22 mouse cellular contexts compared by ENCODE assay signal in the genomic region with DNA sequence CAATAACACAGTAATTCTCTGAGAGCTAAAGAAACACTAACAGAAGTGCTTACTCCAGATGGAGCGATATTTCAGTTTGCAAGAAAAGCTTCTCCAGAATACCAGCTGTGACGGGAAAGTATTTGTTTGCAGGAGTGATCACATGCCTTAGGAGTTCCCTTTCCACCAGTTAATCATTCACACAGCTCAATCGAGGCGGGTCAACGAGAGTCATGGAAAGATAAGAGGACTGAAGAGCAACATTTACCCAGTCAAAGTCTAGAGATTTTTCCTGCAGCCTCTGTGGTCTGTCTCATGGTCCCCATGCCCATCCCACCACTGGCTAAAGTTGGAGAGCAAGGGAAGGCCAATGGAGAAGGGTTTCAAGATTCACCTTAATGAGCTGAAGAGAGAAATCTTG. TPM values are rescaled to one million over a fixed set of nuclear protein-coding genes. Genes with fewer than 3 reads are reported as not detected.
DNase-seq lines count a peak whose midpoint lies in the region; ATAC-seq and TF ChIP-seq lines count a peak whose summit lies in the region.
"Had no signal": no experiment of that assay in that cellular context is flagged by ENCODE, and none has a peak within 500 bp of the region (broad histone marks: within the 10 kb centered on the region; RNA-seq: fewer than 3 reads in every experiment).

No protein-coding gene starts in this region.

- ATAC-seq in lung, embryonic 16.5 days (ENCODE audit: low read depth), result peak; percentile 58; the same call in 1 of the 2 replicates
- peak; percentile 68 for ATAC-seq in lung, postnatal 0 days
- ATAC-seq in midbrain, embryonic 11.5 days (ENCODE audit: low FRiP score), result no peak
- ATAC-seq in CD4-positive, CD25-positive, alpha-beta regulatory T cell, adult 4 months, result no peak
- ATAC-seq: forebrain, embryonic 14.5 days had no signal

- TF ChIP-seq EP300 in lung, postnatal 0 days (IDR thresholded peaks at IDR 0.05), result no peak

- H3K36me3 ChIP-seq in lung, embryonic 16.5 days (ENCODE audit: control insufficient read depth, insufficient read depth, low read length), result no peaks in the 10 kb centered on the region
- H3K36me3 ChIP-seq in liver, adult 2 months (ENCODE audit: control insufficient read depth, insufficient read depth, low read length), result no peaks in the 10 kb centered on the region
- no peaks in the 10 kb centered on the region for H3K36me3 ChIP-seq in lung, postnatal 0 days (ENCODE audit: insufficient read depth, low read length)
- H3K36me3 ChIP-seq in midbrain, embryonic 11.5 days (ENCODE audit: control insufficient read depth, insufficient read depth, low read length), result no peaks in the 10 kb centered on the region
- H3K36me3 ChIP-seq: embryonic facial prominence, embryonic 10.5 days; heart, embryonic 10.5 days; hindbrain, embryonic 15.5 days; kidney, embryonic 15.5 days; limb, embryonic 12.5 days had no signal

- no peak for TF ChIP-seq CTCF in lung, adult 2 months (IDR thresholded peaks at IDR 0.05; ENCODE audit: insufficient read depth, low read length)
- TF ChIP-seq CTCF in liver, adult 2 months (IDR thresholded peaks at IDR 0.05; ENCODE audit: low read depth, low read length), result no peak
- TF ChIP-seq CTCF in lung, postnatal 0 days (IDR thresholded peaks at IDR 0.05), result no peak

- no peak overlapping the region for H3K4me2 ChIP-seq in lung, embryonic 16.5 days (ENCODE audit: low read depth, low read length)
- H3K4me2 ChIP-seq in lung, postnatal 0 days (replicated peaks; ENCODE audit: low read depth, low read length), result no peak overlapping the region
- H3K4me2 ChIP-seq in midbrain, embryonic 11.5 days, result no peak overlapping the region
- H3K4me2 ChIP-seq: hindbrain, embryonic 15.5 days; kidney, embryonic 15.5 days; limb, embryonic 12.5 days had no signal

- H3K9me3 ChIP-seq in lung, embryonic 16.5 days (ENCODE audit: control insufficient read depth, low read length), result no peaks in the 10 kb centered on the region
- H3K9me3 ChIP-seq in lung, postnatal 0 days (ENCODE audit: low read length), result no peaks in the 10 kb centered on the region
- no peaks in the 10 kb centered on the region for H3K9me3 ChIP-seq in midbrain, embryonic 11.5 days (ENCODE audit: control insufficient read depth, low read length)
- H3K9me3 ChIP-seq: embryonic facial prominence, embryonic 10.5 days; heart, embryonic 10.5 days; hindbrain, embryonic 15.5 days; kidney, embryonic 15.5 days; limb, embryonic 12.5 days had no signal

- no peak for TF ChIP-seq POLR2A in lung, adult 2 months (IDR thresholded peaks at IDR 0.05; ENCODE audit: borderline replicate concordance, extremely low read depth, low read depth, low read length)
- TF ChIP-seq POLR2A in liver, adult 2 months (IDR thresholded peaks at IDR 0.05; ENCODE audit: extremely low read depth, insufficient read depth, low read length), result no peak

- H3K27ac ChIP-seq in lung, embryonic 16.5 days (ENCODE audit: low read length), result no peak overlapping the region
- peak overlapping the region; percentile 55 for H3K27ac ChIP-seq in liver, adult 2 months (replicated peaks; ENCODE audit: insufficient read depth, low read depth, low read length)
- no peak overlapping the region; the same call in 1 of the 2 replicates for H3K27ac ChIP-seq in lung, postnatal 0 days (ENCODE audit: low read length)
- no peak overlapping the region for H3K27ac ChIP-seq in midbrain, embryonic 11.5 days (ENCODE audit: low read depth, low read length)
- H3K27ac ChIP-seq: embryonic facial prominence, embryonic 10.5 days; heart, embryonic 10.5 days; hindbrain, embryonic 15.5 days; kidney, embryonic 15.5 days; limb, embryonic 12.5 days had no signal

- DNase-seq in lung, adult 2 months, result no peak
- DNase-seq in liver, adult 2 months (ENCODE audit: extremely low read depth, low read depth, low spot score), result peak; percentile 96
- DNase-seq in lung, postnatal 0 days (ENCODE audit: low spot score), result peak; percentile 67
- peak; percentile 84 for DNase-seq in yolk sac, embryonic 10.5 days (ENCODE audit: low spot score)
- no peak for DNase-seq in gastrocnemius, postnatal 4 days (ENCODE audit: low spot score in 2 of 2)
- no peak for DNase-seq in midbrain, embryonic 11.5 days (ENCODE audit: low spot score, missing footprints)
- DNase-seq: adrenal gland, adult 8-10 months; cerebellum, adult 11-12 months; gastrocnemius, postnatal 36 days; heart, postnatal 36 days; right cerebral cortex, postnatal 25 days; thymus, postnatal 4 days had no signal

- peaks cover 6% of the 10 kb centered on the region; the same call in 1 of the 2 replicates for H3K4me1 ChIP-seq in lung, embryonic 16.5 days (replicated peaks; ENCODE audit: control insufficient read depth, insufficient read depth, low read length)
- H3K4me1 ChIP-seq in lung, adult 2 months (ENCODE audit: control insufficient read depth, insufficient read depth, low read length), result no peaks in the 10 kb centered on the region; the same call in 1 of the 2 replicates
- H3K4me1 ChIP-seq in liver, adult 2 months (ENCODE audit: control insufficient read depth, insufficient read depth, low read length), result peaks cover 5% of the 10 kb centered on the region
- no peaks in the 10 kb centered on the region for H3K4me1 ChIP-seq in lung, postnatal 0 days (ENCODE audit: insufficient read depth, low read depth, low read length)
- no peaks in the 10 kb centered on the region for H3K4me1 ChIP-seq in midbrain, embryonic 11.5 days (ENCODE audit: control insufficient read depth, insufficient read depth, low read length)
- H3K4me1 ChIP-seq: hindbrain, embryonic 15.5 days; limb, embryonic 12.5 days had no signal

- H3K4me3 ChIP-seq in lung, embryonic 16.5 days (ENCODE audit: low read length), result no peak overlapping the region
- no peak overlapping the region for H3K4me3 ChIP-seq in lung, adult 2 months (replicated peaks; ENCODE audit: extremely low read depth, low read depth, low read length)
- H3K4me3 ChIP-seq in liver, adult 2 months (ENCODE audit: insufficient read depth, low read depth, low read length), result no peak overlapping the region
- no peak overlapping the region for H3K4me3 ChIP-seq in lung, postnatal 0 days (ENCODE audit: low read depth, low read length)
- no peak overlapping the region for H3K4me3 ChIP-seq in midbrain, embryonic 11.5 days (ENCODE audit: low read depth, low read length)
- H3K4me3 ChIP-seq: embryonic facial prominence, embryonic 10.5 days; heart, embryonic 10.5 days; hindbrain, embryonic 15.5 days; kidney, embryonic 15.5 days; limb, embryonic 12.5 days had no signal

- no peaks in the 10 kb centered on the region for H3K79me2 ChIP-seq in liver, adult 2 months (ENCODE audit: control insufficient read depth, insufficient read depth, low read length)

- WGBS in lung, embryonic 16.5 days, result 24% methylated on average over 5 of the region's 5 CpGs
- 42% methylated on average over 5 of the region's 5 CpGs for WGBS in lung, adult 2 months
- 21% methylated on average over 5 of the region's 5 CpGs for WGBS in liver, adult 2 months
- 30% methylated on average over 5 of the region's 5 CpGs for whole genome bisulfite sequencing in lung, postnatal 0 days
- 84% methylated on average over 5 of the region's 5 CpGs for WGBS in midbrain, embryonic 11.5 days

- H3K27me3 ChIP-seq in lung, embryonic 16.5 days (ENCODE audit: control insufficient read depth, insufficient read depth, low read depth, low read length), result no peaks in the 10 kb centered on the region
- no peaks in the 10 kb centered on the region for H3K27me3 ChIP-seq in liver, adult 2 months (ENCODE audit: control insufficient read depth, insufficient read depth, low read length)
- H3K27me3 ChIP-seq in lung, postnatal 0 days (replicated peaks; ENCODE audit: insufficient read depth, low read length), result no peaks in the 10 kb centered on the region
- H3K27me3 ChIP-seq in midbrain, embryonic 11.5 days (ENCODE audit: control insufficient read depth, insufficient read depth, low read length), result no peaks in the 10 kb centered on the region
- H3K27me3 ChIP-seq: hindbrain, embryonic 15.5 days; kidney, embryonic 15.5 days; limb, embryonic 12.5 days had no signal

- no peak overlapping the region for H3K9ac ChIP-seq in lung, embryonic 16.5 days (ENCODE audit: low read length)
- no peak overlapping the region for H3K9ac ChIP-seq in liver, adult 2 months (ENCODE audit: low read depth, low read length)
- no peak overlapping the region for H3K9ac ChIP-seq in lung, postnatal 0 days (replicated peaks; ENCODE audit: low read depth)
- no peak overlapping the region for H3K9ac ChIP-seq in midbrain, embryonic 11.5 days (ENCODE audit: low read length)
- H3K9ac ChIP-seq: hindbrain, embryonic 15.5 days; kidney, embryonic 15.5 days; limb, embryonic 12.5 days had no signal

RNA-seq across cellular contexts. Expression of gene Thnsl1, which starts 53.6 kb away (rescaled TPM):
- 6.9 and 7.3 TPM in 2 replicates for polyA plus RNA-seq in lung, embryonic 16.5 days (2015; fragmentation: Nextera tagmentation; extraction: Ambion mirVana)
- polyA plus RNA-seq in lung, adult 2 months (2012; rRNA removed), result 2.9 and 4.4 TPM in 2 replicates
- total RNA-seq in liver, adult 2 months (2014; rRNA removed), result 3.5 and 4.0 TPM in 2 replicates
- polyA plus RNA-seq in liver, adult 2 months (2012; rRNA removed), result 1.2 and 2.0 TPM in 2 replicates
- 3.8 and 5.7 TPM in 2 replicates for polyA plus RNA-seq in lung, postnatal 0 days (2015; fragmentation: Nextera tagmentation; extraction: Ambion mirVana)
- total RNA-seq in gastrocnemius, postnatal 4 days (2021), result 1 to 10 TPM; 4.5 to 5.7 TPM
- polyA plus RNA-seq in midbrain, embryonic 11.5 days (2014; fragmentation: Nextera tagmentation; extraction: Ambion mirVana), result 19.2 and 20.1 TPM in 2 replicates
- polyA plus RNA-seq in CD4-positive, CD25-positive, alpha-beta regulatory T cell, adult 4 months (2017; shearing (Covaris generic)), result 1 to 10 TPM; 2.5 to 4.9 TPM

RNA-seq across cellular contexts. Expression of gene Enkur, which starts 53.9 kb away (rescaled TPM):
- 6.2 and 6.3 TPM in 2 replicates for polyA plus RNA-seq in lung, embryonic 16.5 days (2015; fragmentation: Nextera tagmentation; extraction: Ambion mirVana)
- 0.57 and 1.5 TPM in 2 replicates for polyA plus RNA-seq in lung, adult 2 months (2012; rRNA removed)
- total RNA-seq in liver, adult 2 months (2014; rRNA removed), result not detected in 2 replicates
- polyA plus RNA-seq in liver, adult 2 months (2012; rRNA removed), result not detected in 2 replicates
- polyA plus RNA-seq in lung, postnatal 0 days (2015; fragmentation: Nextera tagmentation; extraction: Ambion mirVana), result 10.2 and 12.5 TPM in 2 replicates
- 1 to 10 TPM; 6.5 to 7.9 TPM for total RNA-seq in gastrocnemius, postnatal 4 days (2021)
- 0.98 and 1.1 TPM in 2 replicates for polyA plus RNA-seq in midbrain, embryonic 11.5 days (2014; fragmentation: Nextera tagmentation; extraction: Ambion mirVana)
- polyA plus RNA-seq in CD4-positive, CD25-positive, alpha-beta regulatory T cell, adult 4 months (2017; shearing (Covaris generic)), result under 1 TPM in 1 of 2 experiments, not detected in 1; 0.63 TPM
- total RNA-seq: megakaryocyte-erythroid progenitor cell, adult 5-6 weeks; MEL had no signal
- polyA plus RNA-seq: limb, embryonic 12.5 days had no signal

Comparison
In these comparisons a context has a peak if more than half of its experiments do, and no peak if none do; other contexts are left out.
1. DNase-seq: peak in liver, adult 2 months (single experiment), lung, postnatal 0 days (single experiment) and yolk sac, embryonic 10.5 days (single experiment); none in lung, adult 2 months (single experiment), gastrocnemius, postnatal 4 days (0 of 2) and midbrain, embryonic 11.5 days (single experiment).
2. ATAC-seq: peak in lung, embryonic 16.5 days (single experiment) and lung, postnatal 0 days (single experiment); none in midbrain, embryonic 11.5 days (single experiment) and CD4-positive, CD25-positive, alpha-beta regulatory T cell, adult 4 months (single experiment).